Mouse (Mus musculus) testis, adult 2 months (tissue): ENCODE measurements around the gene Gm20518.

Source experiments
- CTCF ChIP-seq: fragments of 200-500 bp; IDR thresholded peaks from 2 replicates; pipeline ENCODE4 v1.5.1; 2012; ENCODE audit warnings: low read depth, mild to moderate bottlenecking, inconsistent platforms, low read length, moderate library complexity; ENCODE audit not compliant: control insufficient read depth, insufficient read depth, insufficient replicate concordance
- POLR2A ChIP-seq: fragments of 200-500 bp; IDR thresholded peaks from 2 replicates; pipeline ENCODE4 v1.6.1; 2012; ENCODE audit warnings: low read depth, mild to moderate bottlenecking, inconsistent platforms, low read length, moderate library complexity; ENCODE audit not compliant: control insufficient read depth

DNA sequence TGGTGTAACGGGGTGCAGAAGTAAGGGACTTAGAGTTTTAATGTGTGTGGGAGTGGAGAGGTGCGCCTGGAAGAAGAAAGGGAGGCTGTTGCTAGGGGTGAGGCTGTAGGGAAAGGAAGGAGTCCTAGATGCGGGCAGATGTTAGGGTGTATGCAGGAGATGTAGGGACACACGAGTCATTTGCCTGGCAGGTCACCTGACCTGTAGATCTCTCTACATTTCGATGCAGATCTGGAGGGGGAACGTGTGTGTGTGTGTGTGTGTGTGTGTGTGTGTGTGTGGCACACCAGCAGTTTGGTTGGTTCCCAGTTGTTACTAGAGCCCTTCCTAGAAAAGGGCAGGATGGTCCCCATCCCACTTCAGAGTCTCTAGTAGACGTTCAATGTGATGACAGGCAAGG lies 86.5 kb downstream of the Gm20518 start:
- TF ChIP-seq POLR2A, result no peak
- TF ChIP-seq CTCF, result no peak
